Mouse (Mus musculus) liver, embryonic 15.5 days (tissue): ENCODE results near the gene Dapp1. TPM values are rescaled to one million over a fixed set of nuclear protein-coding genes. Genes with fewer than 3 reads are reported as not detected.

Source experiments
- ATAC-seq: fragments of 200-750 bp; cut with Nextera tagmentation; 2 replicates; pipeline ENCODE4 v1.8.0; 2017; ENCODE audit warnings: moderate number of reproducible peaks, mild to moderate bottlenecking, moderate library complexity; ENCODE audit not compliant: insufficient read depth
- H3K27ac ChIP-seq: fragments of 300-500 bp; sonication (generic); replicated peaks from 2 replicates; pipeline ENCODE4 v1.5.1; 2015; ENCODE audit warnings: mild to moderate bottlenecking, inconsistent platforms
- H3K27me3 ChIP-seq: fragments of 300-500 bp; sonication (generic); 2 replicates; pipeline ENCODE4 v1.6.1; 2015; ENCODE audit warnings: mild to moderate bottlenecking, inconsistent platforms
- H3K36me3 ChIP-seq: fragments of 300-500 bp; sonication (generic); replicated peaks from 2 replicates; pipeline ENCODE4 v1.6.1; 2015; ENCODE audit warnings: moderate library complexity, mild to moderate bottlenecking, inconsistent platforms
- H3K4me1 ChIP-seq: fragments of 300-500 bp; sonication (generic); replicated peaks from 2 replicates; pipeline ENCODE4 v1.6.1; 2015; ENCODE audit warnings: inconsistent platforms
- H3K4me2 ChIP-seq: fragments of 300-500 bp; sonication (generic); 2 replicates; pipeline ENCODE4 v1.6.1; 2015; ENCODE audit warnings: moderate library complexity, mild to moderate bottlenecking, inconsistent platforms
- H3K4me3 ChIP-seq: fragments of 300-500 bp; sonication (generic); replicated peaks from 2 replicates; pipeline ENCODE4 v1.5.1; 2015; ENCODE audit warnings: mild to moderate bottlenecking, inconsistent platforms
- H3K9ac ChIP-seq: fragments of 300-500 bp; sonication (generic); 2 replicates; pipeline ENCODE4 v1.6.1; 2015; ENCODE audit warnings: moderate library complexity, mild to moderate bottlenecking, inconsistent platforms
- H3K9me3 ChIP-seq: fragments of 300-500 bp; sonication (generic); replicated peaks from 2 replicates; pipeline ENCODE4 v1.6.1; 2016; ENCODE audit warnings: inconsistent platforms
- WGBS: fragments of 180-500 bp; shearing (Covaris S2); methylation state at CpG from one replicate; pipeline ENCODE4 v1.1.7; 2015; ENCODE audit warnings: mixed read lengths; ENCODE audit not compliant: insufficient replicate concordance; 5-methylcytosine and 5-hydroxymethylcytosine counted together
- polyA plus RNA-seq: library from polyadenylated mRNA; unstranded; fragments of >200 nt; fragmentation: Nextera tagmentation; extraction: Ambion mirVana; gene quantifications from 2 replicates; pipeline ENCODE4 v1.2.1, GENCODE M21; 2015

Dapp1 gene
- polyA plus RNA-seq, 1 experiment from 2014 or later: 12.0 TPM

GRCm38 (mm10) chr3:138003264-138003663, 21.9 kb upstream of the Dapp1 start:
- Histone ChIP-seq H3K36me3 (no peaks in the 10 kb centered on the region), H3K27me3 (no peaks in the 10 kb centered on the region), H3K9ac (no peak overlapping the region), H3K4me1 (no peaks in the 10 kb centered on the region), H3K9me3 (no peaks in the 10 kb centered on the region), H3K27ac (no peak overlapping the region), H3K4me3 (no peak overlapping the region), H3K4me2 (no peak overlapping the region)
- WGBS: 53% methylated on average over 7 of the region's 7 CpGs
- ATAC-seq: no peak

- Histone ChIP-seq H3K9ac (no peak overlapping the region), H3K36me3 (no peaks in the 10 kb centered on the region), H3K4me2 (no peak overlapping the region), H3K4me1 (no peaks in the 10 kb centered on the region), H3K4me3 (no peak overlapping the region), H3K27ac (no peak overlapping the region), H3K9me3 (no peaks in the 10 kb centered on the region), H3K27me3 (no peaks in the 10 kb centered on the region)
- no peak for ATAC-seq
- WGBS: 36% methylated on average over 6 of the region's 6 CpGs
Measured at GRCm38 (mm10) chr3:138002545-138002944, 21.2 kb upstream of the Dapp1 start.

GRCm38 (mm10) chr3:138001865-138002264, 20.5 kb upstream of the Dapp1 start:
- 18% methylated on average over 4 of the region's 4 CpGs for WGBS
- H3K27ac ChIP-seq: no peak overlapping the region
- no peaks in the 10 kb centered on the region for H3K9me3 ChIP-seq
- H3K27me3 ChIP-seq: no peaks in the 10 kb centered on the region
- no peaks in the 10 kb centered on the region for H3K36me3 ChIP-seq
- no peak overlapping the region for H3K4me2 ChIP-seq
- no peak overlapping the region for H3K4me3 ChIP-seq
- no peak for ATAC-seq
- H3K9ac ChIP-seq: no peak overlapping the region
- H3K4me1 ChIP-seq: no peaks in the 10 kb centered on the region

GRCm38 (mm10) chr3:138000724-138001069, 19.4 kb upstream of the Dapp1 start:
- H3K27ac ChIP-seq: no peak overlapping the region
- no peak overlapping the region for H3K4me3 ChIP-seq
- H3K4me2 ChIP-seq: no peak overlapping the region
- WGBS: 24% methylated on average over 4 of the region's 4 CpGs
- peak; percentile 28; the same call in 1 of the 2 replicates for ATAC-seq
- H3K9me3 ChIP-seq: no peaks in the 10 kb centered on the region
- H3K4me1 ChIP-seq: no peaks in the 10 kb centered on the region
- no peaks in the 10 kb centered on the region for H3K27me3 ChIP-seq
- no peaks in the 10 kb centered on the region for H3K36me3 ChIP-seq
- no peak overlapping the region for H3K9ac ChIP-seq

GRCm38 (mm10) chr3:138000062-138000723, 18.8 kb upstream of the Dapp1 start:
- H3K9ac ChIP-seq: no peak overlapping the region
- WGBS: 63% methylated on average over 8 of the region's 8 CpGs
- no peaks in the 10 kb centered on the region for H3K27me3 ChIP-seq
- ATAC-seq: no peak
- H3K36me3 ChIP-seq: no peaks in the 10 kb centered on the region
- H3K4me2 ChIP-seq: no peak overlapping the region
- H3K9me3 ChIP-seq: no peaks in the 10 kb centered on the region
- H3K4me1 ChIP-seq: no peaks in the 10 kb centered on the region
- no peak overlapping the region for H3K4me3 ChIP-seq
- no peak overlapping the region for H3K27ac ChIP-seq

GRCm38 (mm10) chr3:137999224-137999790, 18.0 kb upstream of the Dapp1 start:
- WGBS: 66% methylated on average over 9 of the region's 9 CpGs
- Histone ChIP-seq H3K36me3 (no peaks in the 10 kb centered on the region), H3K27ac (no peak overlapping the region), H3K9ac (no peak overlapping the region), H3K4me1 (no peaks in the 10 kb centered on the region), H3K4me2 (no peak overlapping the region), H3K27me3 (no peaks in the 10 kb centered on the region), H3K9me3 (no peaks in the 10 kb centered on the region), H3K4me3 (no peak overlapping the region)
- ATAC-seq: no peak

GRCm38 (mm10) chr3:137998491-137999223, 17.3 kb upstream of the Dapp1 start:
- Histone ChIP-seq H3K27ac (no peak overlapping the region), H3K27me3 (no peaks in the 10 kb centered on the region), H3K9me3 (no peaks in the 10 kb centered on the region), H3K36me3 (no peaks in the 10 kb centered on the region), H3K4me1 (no peaks in the 10 kb centered on the region), H3K9ac (no peak overlapping the region), H3K4me3 (no peak overlapping the region), H3K4me2 (no peak overlapping the region)
- 45% methylated on average over 14 of the region's 14 CpGs for WGBS
- ATAC-seq: no peak

GRCm38 (mm10) chr3:137995486-137995885, 14.1 kb upstream of the Dapp1 start:
- H3K4me1 ChIP-seq: peaks cover 11% of the 10 kb centered on the region
- H3K36me3 ChIP-seq: no peaks in the 10 kb centered on the region
- 70% methylated on average over 7 of the region's 7 CpGs for WGBS
- no peaks in the 10 kb centered on the region for H3K27me3 ChIP-seq
- H3K4me3 ChIP-seq: no peak overlapping the region
- no peak overlapping the region for H3K27ac ChIP-seq
- H3K9ac ChIP-seq: no peak overlapping the region
- H3K4me2 ChIP-seq: no peak overlapping the region
- no peaks in the 10 kb centered on the region for H3K9me3 ChIP-seq
- ATAC-seq: no peak

GRCm38 (mm10) chr3:137994196-137994595, 12.9 kb upstream of the Dapp1 start:
- Histone ChIP-seq H3K4me2 (no peak overlapping the region), H3K4me1 (peaks cover 11% of the 10 kb centered on the region), H3K9ac (no peak overlapping the region), H3K27me3 (no peaks in the 10 kb centered on the region), H3K27ac (no peak overlapping the region), H3K9me3 (no peaks in the 10 kb centered on the region), H3K36me3 (no peaks in the 10 kb centered on the region), H3K4me3 (no peak overlapping the region)
- WGBS: 78% methylated on average over 2 of the region's 2 CpGs
- no peak for ATAC-seq

- peaks cover 11% of the 10 kb centered on the region for H3K4me1 ChIP-seq
- WGBS: 49% methylated on average over 5 of the region's 5 CpGs
- H3K9ac ChIP-seq: no peak overlapping the region
- H3K4me3 ChIP-seq: no peak overlapping the region
- no peak overlapping the region for H3K4me2 ChIP-seq
- H3K9me3 ChIP-seq: no peaks in the 10 kb centered on the region
- H3K36me3 ChIP-seq: no peaks in the 10 kb centered on the region
- no peak overlapping the region for H3K27ac ChIP-seq
- no peaks in the 10 kb centered on the region for H3K27me3 ChIP-seq
- ATAC-seq: no peak
Measured at GRCm38 (mm10) chr3:137992366-137992765, 11.0 kb upstream of the Dapp1 start.

GRCm38 (mm10) chr3:137991183-137991582, 9.8 kb upstream of the Dapp1 start:
- Histone ChIP-seq H3K27ac (no peak overlapping the region; the same call in 1 of the 2 replicates), H3K9ac (no peak overlapping the region), H3K4me2 (no peak overlapping the region), H3K27me3 (no peaks in the 10 kb centered on the region), H3K4me1 (peaks cover 11% of the 10 kb centered on the region), H3K9me3 (no peaks in the 10 kb centered on the region), H3K36me3 (no peaks in the 10 kb centered on the region), H3K4me3 (no peak overlapping the region)
- ATAC-seq: peak; percentile 84
- WGBS: 6% methylated on average over 11 of the region's 11 CpGs
